Mouse (Mus musculus) cerebral cortex, adult 2 months (tissue): Measurements from ENCODE around the gene Pcnp.

ENCODE experiments used
- WGBS: fragments of 180-500 bp; shearing (Covaris S2); methylation state at CpG from one replicate; pipeline ENCODE4 v1.1.7; 2018; 5-methylcytosine and 5-hydroxymethylcytosine counted together

Gene Pcnp

DNA sequence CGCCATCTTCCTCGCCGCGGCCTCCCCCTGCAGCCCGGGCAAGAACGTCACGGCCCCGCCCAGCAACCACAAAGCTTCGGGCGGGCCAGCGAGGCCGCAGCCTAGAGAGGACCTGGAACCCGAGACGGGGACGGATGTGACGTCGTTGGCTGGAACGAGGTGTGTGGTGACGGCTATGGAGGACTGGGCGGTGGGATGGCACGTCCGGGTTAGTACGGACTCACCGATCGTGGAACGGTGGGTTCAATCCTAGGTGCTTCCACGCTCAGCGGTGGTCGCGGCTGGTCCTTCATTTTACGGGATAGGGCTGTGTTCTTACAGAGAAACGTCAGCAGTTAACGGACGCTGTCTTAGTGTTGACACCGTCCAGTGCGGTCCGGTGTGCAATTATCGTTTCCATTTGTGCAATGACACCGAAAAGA lies at the start of gene Pcnp:
Gene Pcnp (minus strand): TSS at position 79 of the 422 bp plus-strand sequence.
- under 1% methylated on average over 39 of the region's 39 CpGs for WGBS

GRCm38 (mm10) chr16:56076121-56076869 lies 46.8 kb upstream of the Pcnp start:
- WGBS, result 1% methylated on average over 11 of the region's 11 CpGs

DNA sequence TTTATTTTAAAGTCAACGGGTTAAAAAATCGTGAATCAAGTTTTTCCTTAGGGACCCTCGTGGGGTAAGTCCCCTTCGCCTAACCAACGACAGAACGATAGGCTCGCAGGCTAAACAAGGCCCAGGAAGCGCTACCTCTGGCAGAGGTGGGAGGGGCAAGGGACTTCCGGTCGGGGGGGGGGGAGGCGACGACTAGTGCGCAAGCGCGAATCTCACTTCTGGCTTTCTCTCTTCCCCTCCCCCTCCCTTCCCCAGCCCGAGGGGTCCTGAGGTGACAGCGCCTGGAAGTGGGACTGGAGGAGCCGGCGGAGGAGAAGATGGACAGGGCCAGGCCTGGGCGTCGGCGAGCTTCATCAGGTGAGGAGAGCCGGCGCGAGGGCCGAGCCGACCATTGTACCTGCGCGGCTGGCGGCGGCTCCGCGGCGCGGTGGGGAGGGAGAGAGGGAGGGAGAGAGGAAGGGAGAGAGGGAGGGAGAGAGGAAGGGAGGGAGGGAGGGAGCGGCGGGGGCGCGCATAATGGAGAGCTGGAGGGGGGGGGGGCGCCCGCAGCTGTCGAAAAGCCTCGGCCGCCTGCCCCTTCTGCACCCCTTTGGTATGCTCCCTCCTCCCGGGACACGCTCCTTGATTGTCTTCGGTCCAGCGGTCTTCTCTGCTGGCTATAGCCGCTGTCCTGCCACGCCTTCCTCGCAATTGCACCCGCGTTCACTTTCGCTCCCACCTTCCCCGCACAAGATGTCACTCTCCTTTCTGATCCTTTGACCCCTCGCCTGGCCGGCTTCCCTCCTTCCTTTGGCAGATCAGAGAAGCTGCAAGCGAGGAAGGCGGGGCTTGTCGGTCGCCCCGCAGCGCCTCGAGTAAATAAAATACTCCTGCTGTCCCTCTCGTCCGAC lies 45.9 kb upstream of the Pcnp start:
- WGBS, result under 1% methylated on average over 52 of the region's 66 CpGs

GRCm38 (mm10) chr16:56074565-56074964 lies 45.0 kb upstream of the Pcnp start:
- 66% methylated on average over 5 of the region's 5 CpGs for WGBS

- WGBS, result 91% methylated on average over 1 of the region's 1 CpGs
Observed at GRCm38 (mm10) chr16:56074122-56074521, 44.6 kb upstream of the Pcnp start.

DNA sequence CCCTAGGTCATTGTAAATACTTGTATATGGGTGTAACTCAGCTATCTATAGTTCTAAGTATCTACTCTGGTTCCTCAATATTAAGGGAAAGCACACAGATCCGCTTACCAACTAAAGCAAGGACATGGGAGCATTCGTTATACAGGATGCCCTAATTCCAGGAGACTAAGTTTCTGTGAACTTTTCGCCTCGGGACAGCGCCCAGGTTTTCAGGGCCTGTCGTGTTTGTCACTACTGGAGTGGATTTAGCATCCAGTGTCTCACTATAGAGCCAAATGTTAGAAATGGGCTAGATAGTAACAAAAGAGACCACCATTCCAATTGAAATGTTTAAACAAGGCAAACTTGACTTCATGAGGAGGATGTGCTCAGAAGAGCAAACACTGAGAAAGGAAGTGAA lies 43.6 kb upstream of the Pcnp start:
- 93% methylated on average over 6 of the region's 6 CpGs for WGBS

- WGBS, result 82% methylated on average over 6 of the region's 6 CpGs
Observed at GRCm38 (mm10) chr16:56072533-56072932, 43.0 kb upstream of the Pcnp start.

DNA sequence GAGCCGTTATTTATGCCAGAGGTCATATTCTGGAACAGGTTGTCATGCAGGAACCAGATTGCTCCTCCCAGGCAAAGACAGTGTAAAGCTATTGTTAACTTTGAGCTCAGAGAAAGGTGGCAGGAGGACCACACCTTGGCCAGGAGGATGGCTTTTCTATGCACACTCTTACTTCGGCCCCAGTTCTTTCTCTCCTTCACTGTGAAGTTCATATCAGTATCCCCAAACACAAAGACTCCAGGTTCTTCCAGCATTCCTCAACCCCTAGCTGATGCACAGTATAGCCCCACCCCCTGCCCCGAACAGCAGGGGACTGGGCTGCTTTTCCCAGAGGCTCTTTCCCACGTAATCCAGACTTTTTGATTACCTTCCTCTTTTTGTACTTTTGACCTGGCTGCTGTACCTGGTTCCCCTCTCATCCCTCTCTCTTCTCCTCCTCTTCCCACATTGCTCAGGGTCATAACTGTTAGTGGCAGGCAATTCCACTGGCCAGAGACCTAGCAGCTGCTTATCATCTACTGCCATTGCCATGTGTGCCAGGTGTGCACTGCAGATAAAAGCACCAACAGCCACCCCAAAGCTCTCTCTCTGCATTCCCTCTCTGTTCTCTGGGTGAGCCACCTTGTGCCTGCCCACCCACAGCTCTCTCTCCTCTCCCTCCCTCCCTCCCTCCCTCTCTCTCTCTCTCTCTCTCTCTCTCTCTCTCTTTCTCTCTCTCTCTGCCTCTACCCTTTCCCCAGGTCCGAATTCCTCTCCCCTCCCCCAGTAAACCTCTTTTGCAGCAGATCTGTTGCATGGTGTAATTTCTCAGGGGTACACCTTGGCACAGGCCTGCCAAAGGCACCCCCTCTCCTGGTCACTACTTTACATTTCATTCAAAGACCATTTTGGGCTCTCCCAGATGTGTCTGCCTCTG lies 42.0 kb upstream of the Pcnp start:
- 47% methylated on average over 5 of the region's 5 CpGs for WGBS

DNA sequence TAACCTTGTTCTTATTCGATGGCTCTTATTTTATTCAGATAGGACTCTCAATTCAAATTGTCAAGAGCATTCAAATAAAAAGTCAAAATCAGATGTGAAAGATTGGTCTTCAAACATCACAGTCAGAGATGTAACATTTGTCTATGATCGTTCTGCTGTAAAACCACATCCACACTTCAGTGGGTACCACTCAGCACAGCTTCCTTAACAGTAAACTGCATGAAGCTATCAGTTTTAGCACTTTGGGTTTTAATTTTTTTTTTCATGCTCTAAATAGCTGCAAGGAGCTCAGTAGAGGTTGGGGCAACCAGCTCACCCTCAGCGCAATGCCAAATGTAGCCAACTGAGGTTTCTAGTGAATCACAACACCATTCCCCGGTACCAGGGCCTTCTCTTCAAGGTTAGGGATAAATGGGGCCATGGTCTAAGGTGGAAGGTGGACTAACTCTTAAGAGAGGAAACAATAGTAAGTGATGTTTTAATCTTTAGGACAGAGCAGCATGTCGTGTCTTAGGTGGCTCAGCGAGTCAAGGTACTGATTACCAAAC lies 39.1 kb upstream of the Pcnp start:
- WGBS, result 93% methylated on average over 6 of the region's 6 CpGs

GRCm38 (mm10) chr16:56066113-56066512 lies 36.6 kb upstream of the Pcnp start:
- WGBS, result 38% methylated on average over 8 of the region's 8 CpGs

GRCm38 (mm10) chr16:56064334-56064990 lies 34.9 kb upstream of the Pcnp start:
- 1% methylated on average over 20 of the region's 20 CpGs for WGBS

DNA sequence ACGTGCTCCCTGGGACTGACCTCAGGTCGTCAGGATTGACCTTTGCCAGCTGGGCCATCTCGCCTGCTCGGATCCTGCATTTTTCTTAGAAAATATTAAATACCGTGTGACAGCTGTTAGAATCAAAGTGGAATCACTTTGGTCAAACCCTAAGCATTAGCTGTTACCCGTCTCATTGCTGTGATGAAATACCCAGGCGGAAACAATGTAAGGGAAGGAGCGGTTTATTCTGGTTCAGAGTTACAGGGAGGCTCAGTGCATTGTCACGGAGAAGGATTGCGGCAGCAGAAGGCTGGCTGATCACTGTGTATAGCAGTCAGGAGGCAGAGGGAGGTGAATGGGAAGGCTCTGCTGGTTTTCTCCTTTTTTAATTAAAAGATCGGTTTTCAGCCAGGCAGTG lies 33.4 kb upstream of the Pcnp start:
- 74% methylated on average over 11 of the region's 11 CpGs for WGBS

DNA sequence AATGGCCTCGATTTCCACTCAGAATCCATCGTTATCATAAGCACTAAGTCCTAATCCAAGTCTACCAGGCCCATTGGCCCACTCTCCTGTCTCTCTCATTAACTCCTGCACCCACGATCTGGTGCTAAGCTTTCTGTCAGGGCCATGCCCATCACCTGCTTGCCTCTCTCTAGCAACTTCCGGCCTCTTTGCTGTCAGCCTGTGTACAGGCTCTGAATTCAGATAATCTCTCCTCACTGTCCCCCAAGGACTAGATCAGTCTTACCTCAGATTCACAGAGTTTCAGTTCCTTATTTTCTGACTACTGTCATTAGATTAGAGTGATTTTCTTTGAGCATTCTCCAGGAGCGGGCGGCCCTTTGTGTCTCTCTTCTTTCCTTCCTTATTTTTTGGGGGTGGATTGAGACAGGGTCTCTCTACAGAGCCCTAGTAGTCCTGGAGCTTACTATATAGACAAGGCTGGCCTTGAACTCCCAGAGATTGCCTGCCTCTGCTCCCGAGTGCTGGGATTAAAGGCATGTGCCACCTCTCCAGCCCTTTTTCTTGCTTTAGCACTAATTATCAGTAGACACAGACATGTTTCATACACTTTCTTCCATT lies 32.6 kb upstream of the Pcnp start:
- WGBS, result 74% methylated on average over 7 of the region's 7 CpGs

GRCm38 (mm10) chr16:56058151-56058550 lies 28.6 kb upstream of the Pcnp start:
- WGBS, result 86% methylated on average over 10 of the region's 10 CpGs

DNA sequence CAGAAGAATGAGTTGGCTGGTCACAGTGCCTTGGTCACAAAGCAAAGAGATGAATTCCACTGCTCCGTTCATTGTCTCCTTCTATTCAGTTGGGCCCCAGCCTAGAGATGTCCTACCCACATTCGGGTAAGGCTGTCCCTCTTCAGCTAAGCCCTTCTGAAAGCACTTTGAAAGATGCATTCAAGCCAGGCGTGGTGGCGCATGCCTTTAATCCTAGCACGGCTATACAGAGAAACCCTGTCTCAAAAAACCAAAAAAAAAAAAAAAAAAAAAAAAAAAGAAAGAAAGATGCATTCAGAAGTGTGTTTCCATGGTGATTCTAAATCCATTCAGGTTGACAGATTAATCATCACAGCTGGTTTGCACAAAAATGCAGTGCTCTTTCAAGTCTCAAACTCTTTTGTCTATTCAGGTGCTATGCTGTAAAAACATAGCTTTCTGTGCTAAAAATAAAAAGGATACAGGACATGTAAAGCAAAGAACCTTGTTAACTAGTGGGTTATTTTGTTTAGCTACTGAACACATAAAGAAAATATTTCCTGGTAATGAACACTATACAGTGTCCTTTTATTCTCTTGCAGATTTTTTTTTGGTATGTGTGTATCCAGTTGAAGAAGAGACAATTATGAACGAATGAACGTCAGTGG lies 27.5 kb upstream of the Pcnp start:
- 30% methylated on average over 7 of the region's 7 CpGs for WGBS

- 83% methylated on average over 3 of the region's 3 CpGs for WGBS
Observed at GRCm38 (mm10) chr16:56055911-56056310, 26.4 kb upstream of the Pcnp start.

DNA sequence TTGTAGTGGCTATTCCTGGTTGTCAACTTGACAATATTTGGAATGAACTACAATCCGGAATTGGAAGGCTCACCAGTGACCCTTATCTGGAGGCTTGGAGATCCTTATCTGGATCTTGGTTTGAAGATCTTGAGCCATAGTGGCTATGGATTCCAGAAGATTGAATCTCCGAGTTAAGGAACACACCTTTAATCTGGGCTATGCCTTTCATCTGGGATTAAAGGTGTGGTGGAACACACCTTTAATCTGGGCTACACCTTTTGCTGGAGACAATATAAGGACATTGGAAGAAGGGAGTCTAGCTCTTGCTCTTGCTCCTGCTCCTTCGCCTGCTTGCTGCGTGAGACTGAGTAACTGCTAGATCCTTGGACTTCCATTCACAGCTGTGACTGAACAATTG lies 18.5 kb upstream of the Pcnp start, which contains the start of gene Senp7:
Gene Senp7 (plus strand): TSS at position 301 of the 400 bp plus-strand sequence.
- WGBS, result no CpG with 5 or more reads among the region's 4 CpGs

DNA sequence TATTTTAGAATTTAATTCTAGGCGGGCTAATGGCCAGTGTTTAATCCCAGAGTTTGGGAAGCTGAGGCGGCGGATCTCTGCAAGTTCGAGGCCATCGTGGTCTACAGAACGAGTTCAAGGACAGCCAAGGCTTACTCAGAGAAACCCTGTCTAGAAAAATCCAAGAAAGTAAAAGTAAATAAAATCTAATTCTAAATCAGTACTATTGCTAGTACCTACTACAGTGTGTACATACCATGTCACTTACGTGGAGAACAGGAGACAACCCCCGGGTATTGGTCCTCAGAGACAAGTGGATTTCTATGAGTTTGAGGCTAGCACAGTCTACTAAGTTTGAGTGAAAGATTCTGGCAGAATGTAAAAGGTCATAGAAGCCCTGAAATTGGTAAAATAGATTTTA lies 8.6 kb upstream of the Pcnp start:
- WGBS, result 31% methylated on average over 8 of the region's 8 CpGs

GRCm38 (mm10) chr16:56037138-56038010 lies 7.8 kb upstream of the Pcnp start, which contains the start of gene Trmt10c:
Trmt10c (minus strand) TSS chr16:56037819.
- WGBS, result under 1% methylated on average over 63 of the region's 63 CpGs
